Mouse (Mus musculus): ENCODE results near the gene Cpped1. TPM values are rescaled to one million over a fixed set of nuclear protein-coding genes. Genes with fewer than 3 reads are reported as not detected.

Cpped1 gene
- polyA plus RNA-seq (2015; fragmentation: Nextera tagmentation; extraction: Ambion mirVana) = 28.7 and 29.7 TPM in 2 replicates

GRCm38 (mm10) chr16:11909035-11909591, at the start of gene Cpped1:
TSS of gene Cpped1 (minus strand) at chr16:11909445.
- Histone ChIP-seq H3K4me2 (replicated peaks) (peak within 1 kb of the TSS; percentile 67), H3K27me3 (replicated peaks) (no peaks in the 10 kb centered on the region), H3K9ac (peak within 1 kb of the TSS; percentile 78), H3K9me3 (no peaks in the 10 kb centered on the region), H3K4me3 (replicated peaks) (peak within 1 kb of the TSS; percentile 69), H3K27ac (peak within 1 kb of the TSS; percentile 81), H3K36me3 (no peaks in the 10 kb centered on the region), H3K4me1 (replicated peaks) (0 out of 2 replicates have a peak, but pooled peaks cover 7% of the 10 kb centered on the region)
- under 1% methylated on average over 32 of the region's 32 CpGs for WGBS
- peak; percentile 98 for ATAC-seq

- Histone ChIP-seq H3K27me3 (replicated peaks) (no peaks in the 10 kb centered on the region), H3K36me3 (no peaks in the 10 kb centered on the region), H3K4me2 (replicated peaks) (no peak overlapping the region), H3K9me3 (no peaks in the 10 kb centered on the region), H3K9ac (no peak overlapping the region), H3K4me1 (replicated peaks) (no peaks in the 10 kb centered on the region), H3K27ac (no peak overlapping the region), H3K4me3 (replicated peaks) (no peak overlapping the region)
- ATAC-seq = no peak
Observed at GRCm38 (mm10) chr16:11940477-11940876, 31.2 kb upstream of the Cpped1 start.

- no peak overlapping the region for H3K4me3 ChIP-seq (replicated peaks)
- no peaks in the 10 kb centered on the region for H3K27me3 ChIP-seq (replicated peaks)
- no peak overlapping the region for H3K27ac ChIP-seq
- 83% methylated on average over 3 of the region's 3 CpGs for WGBS
- H3K9me3 ChIP-seq = no peaks in the 10 kb centered on the region
- ATAC-seq = no peak
- no peak overlapping the region for H3K9ac ChIP-seq
- H3K4me2 ChIP-seq (replicated peaks) = no peak overlapping the region
- H3K36me3 ChIP-seq = no peaks in the 10 kb centered on the region
- H3K4me1 ChIP-seq (replicated peaks) = 0 out of 2 replicates have a peak, but pooled peaks cover 7% of the 10 kb centered on the region
Observed at GRCm38 (mm10) chr16:11910801-11911200, 1.6 kb upstream of the Cpped1 start.

GRCm38 (mm10) chr16:11909817-11910216, 572 bp upstream of the Cpped1 start:
- Histone ChIP-seq H3K4me3 (replicated peaks) (no peak overlapping the region), H3K9me3 (no peaks in the 10 kb centered on the region), H3K9ac (no peak overlapping the region), H3K36me3 (no peaks in the 10 kb centered on the region), H3K4me2 (replicated peaks) (no peak overlapping the region), H3K27ac (no peak overlapping the region), H3K4me1 (replicated peaks) (0 out of 2 replicates have a peak, but pooled peaks cover 7% of the 10 kb centered on the region), H3K27me3 (replicated peaks) (no peaks in the 10 kb centered on the region)
- 80% methylated on average over 3 of the region's 3 CpGs for WGBS
- no peak for ATAC-seq

- Histone ChIP-seq H3K4me2 (replicated peaks) (peak overlapping the region; percentile 67), H3K27me3 (replicated peaks) (no peaks in the 10 kb centered on the region), H3K27ac (peak overlapping the region; percentile 81), H3K9me3 (no peaks in the 10 kb centered on the region), H3K9ac (peak overlapping the region; percentile 78), H3K4me1 (replicated peaks) (0 out of 2 replicates have a peak, but pooled peaks cover 7% of the 10 kb centered on the region), H3K36me3 (no peaks in the 10 kb centered on the region), H3K4me3 (replicated peaks) (peak overlapping the region; percentile 69)
- peak; percentile 54 for ATAC-seq
- WGBS = 17% methylated on average over 11 of the region's 11 CpGs
Observed at GRCm38 (mm10) chr16:11908461-11909014, 707 bp downstream of the Cpped1 start.

GRCm38 (mm10) chr16:11907816-11908215, 1.4 kb downstream of the Cpped1 start:
- peak overlapping the region; percentile 67 for H3K4me2 ChIP-seq (replicated peaks)
- WGBS = 72% methylated on average over 4 of the region's 4 CpGs
- H3K27me3 ChIP-seq (replicated peaks) = no peaks in the 10 kb centered on the region
- H3K9me3 ChIP-seq = no peaks in the 10 kb centered on the region
- H3K4me1 ChIP-seq (replicated peaks) = 0 out of 2 replicates have a peak, but pooled peaks cover 7% of the 10 kb centered on the region
- ATAC-seq = no peak
- no peaks in the 10 kb centered on the region for H3K36me3 ChIP-seq
- no peak overlapping the region for H3K9ac ChIP-seq
- H3K27ac ChIP-seq = no peak overlapping the region
- H3K4me3 ChIP-seq (replicated peaks) = no peak overlapping the region

- WGBS = 94% methylated on average over 1 of the region's 1 CpGs
- ATAC-seq = no peak
Observed at GRCm38 (mm10) chr16:11906906-11907305, 2.3 kb downstream of the Cpped1 start.

GRCm38 (mm10) chr16:11905216-11905615, 4.0 kb downstream of the Cpped1 start:
- no peaks in the 10 kb centered on the region for H3K9me3 ChIP-seq
- no peak for ATAC-seq
- H3K36me3 ChIP-seq = no peaks in the 10 kb centered on the region
- H3K27ac ChIP-seq = no peak overlapping the region
- H3K4me2 ChIP-seq (replicated peaks) = no peak overlapping the region
- 84% methylated on average over 4 of the region's 4 CpGs for WGBS
- H3K4me3 ChIP-seq (replicated peaks) = no peak overlapping the region
- H3K27me3 ChIP-seq (replicated peaks) = no peaks in the 10 kb centered on the region
- 0 out of 2 replicates have a peak, but pooled peaks cover 7% of the 10 kb centered on the region for H3K4me1 ChIP-seq (replicated peaks)
- H3K9ac ChIP-seq = no peak overlapping the region

More at GRCm38 (mm10) chr16:11906906-11907305, 2.3 kb downstream of the Cpped1 start:
- no peaks in the 10 kb centered on the region for H3K9me3 ChIP-seq
- H3K4me1 ChIP-seq (replicated peaks) = 0 out of 2 replicates have a peak, but pooled peaks cover 7% of the 10 kb centered on the region
- no peak overlapping the region for H3K27ac ChIP-seq
- no peak overlapping the region for H3K4me2 ChIP-seq (replicated peaks)
- no peaks in the 10 kb centered on the region for H3K36me3 ChIP-seq
- no peak overlapping the region for H3K9ac ChIP-seq
- H3K27me3 ChIP-seq (replicated peaks) = no peaks in the 10 kb centered on the region
- no peak overlapping the region for H3K4me3 ChIP-seq (replicated peaks)

- no peak overlapping the region for H3K27ac ChIP-seq
- no peaks in the 10 kb centered on the region for H3K27me3 ChIP-seq (replicated peaks)
- no peaks in the 10 kb centered on the region for H3K36me3 ChIP-seq
- H3K4me3 ChIP-seq (replicated peaks) = no peak overlapping the region
- H3K9me3 ChIP-seq = no peaks in the 10 kb centered on the region
- no peak for ATAC-seq
- no peak overlapping the region for H3K4me2 ChIP-seq (replicated peaks)
- H3K9ac ChIP-seq = no peak overlapping the region
- 87% methylated on average over 7 of the region's 7 CpGs for whole genome bisulfite sequencing
- no peaks in the 10 kb centered on the region for H3K4me1 ChIP-seq (replicated peaks)
Observed at GRCm38 (mm10) chr16:11902007-11902406, 7.2 kb downstream of the Cpped1 start.

- no peak overlapping the region for H3K4me2 ChIP-seq (replicated peaks)
- no peaks in the 10 kb centered on the region for H3K9me3 ChIP-seq
- no peak for ATAC-seq
- H3K36me3 ChIP-seq = no peaks in the 10 kb centered on the region
- no peaks in the 10 kb centered on the region for H3K4me1 ChIP-seq (replicated peaks)
- no peak overlapping the region for H3K27ac ChIP-seq
- WGBS = 92% methylated on average over 6 of the region's 6 CpGs
- no peaks in the 10 kb centered on the region for H3K27me3 ChIP-seq (replicated peaks)
- no peak overlapping the region for H3K4me3 ChIP-seq (replicated peaks)
- no peak overlapping the region for H3K9ac ChIP-seq
Observed at GRCm38 (mm10) chr16:11900341-11900740, 8.9 kb downstream of the Cpped1 start.

GRCm38 (mm10) chr16:11896411-11896810, 12.8 kb downstream of the Cpped1 start:
- ATAC-seq = no peak
- Histone ChIP-seq H3K36me3 (no peaks in the 10 kb centered on the region), H3K9ac (no peak overlapping the region), H3K4me2 (replicated peaks) (no peak overlapping the region), H3K9me3 (no peaks in the 10 kb centered on the region), H3K4me3 (replicated peaks) (no peak overlapping the region), H3K27ac (no peak overlapping the region), H3K4me1 (replicated peaks) (no peaks in the 10 kb centered on the region), H3K27me3 (replicated peaks) (no peaks in the 10 kb centered on the region)
- 90% methylated on average over 5 of the region's 5 CpGs for WGBS

- 90% methylated on average over 3 of the region's 3 CpGs for WGBS
- Histone ChIP-seq H3K9me3 (no peaks in the 10 kb centered on the region), H3K27ac (no peak overlapping the region), H3K4me1 (replicated peaks) (no peaks in the 10 kb centered on the region), H3K4me2 (replicated peaks) (no peak overlapping the region), H3K27me3 (replicated peaks) (no peaks in the 10 kb centered on the region), H3K4me3 (replicated peaks) (no peak overlapping the region), H3K9ac (no peak overlapping the region), H3K36me3 (no peaks in the 10 kb centered on the region)
- ATAC-seq = no peak
Observed at GRCm38 (mm10) chr16:11894877-11895276, 14.4 kb downstream of the Cpped1 start.

- no peak overlapping the region for H3K4me3 ChIP-seq (replicated peaks)
- no peak overlapping the region for H3K9ac ChIP-seq
- H3K27ac ChIP-seq = no peak overlapping the region
- H3K4me1 ChIP-seq (replicated peaks) = no peaks in the 10 kb centered on the region
- no peaks in the 10 kb centered on the region for H3K9me3 ChIP-seq
- H3K27me3 ChIP-seq (replicated peaks) = no peaks in the 10 kb centered on the region
- ATAC-seq = no peak
- no peak overlapping the region for H3K4me2 ChIP-seq (replicated peaks)
- H3K36me3 ChIP-seq = no peaks in the 10 kb centered on the region
- WGBS = 33% methylated on average over 3 of the region's 3 CpGs
Observed at GRCm38 (mm10) chr16:11890186-11890585, 19.1 kb downstream of the Cpped1 start.
